Mouse (Mus musculus) MEL (cell line): ENCODE results near the gene Rad54l2. TPM values are rescaled to one million over a fixed set of nuclear protein-coding genes. Genes with fewer than 3 reads are reported as not detected.

Experiments
- DNase-seq: peaks from one replicate; pipeline ENCODE4 v3.0.0; 2011; ENCODE audit warnings: low read depth, low spot score
- H3K27ac ChIP-seq: 2 replicates; pipeline ENCODE4 v1.5.1; 2012; ENCODE audit warnings: low read depth, mild to moderate bottlenecking, control low read depth, low read length, moderate library complexity; ENCODE audit not compliant: control insufficient read depth
- H3K27me3 ChIP-seq, 2 experiments: fragments of 150-350 bp in 1 of 2; sonication (generic) in 1 of 2; 2 replicates each; pipeline ENCODE4 v1.6.1; 2012; ENCODE audit warnings: low read length in 2 of 2, mild to moderate bottlenecking in 2 of 2, improper control_type of control experiment in 1 of 2, moderate library complexity in 1 of 2; ENCODE audit not compliant: insufficient read depth in 2 of 2, control insufficient read depth in 1 of 2
- H3K36me3 ChIP-seq, 2 experiments: 2 replicates each; pipeline ENCODE4 v1.6.1; 2012 to 2014; ENCODE audit warnings: low read length in 2 of 2, improper control_type of control experiment in 1 of 2, inconsistent platforms in 1 of 2, mild to moderate bottlenecking in 1 of 2; ENCODE audit not compliant: insufficient read depth in 2 of 2, control insufficient read depth in 1 of 2
- H3K4me1 ChIP-seq, 2 experiments: fragments of 150-350 bp in 1 of 2; sonication (generic) in 1 of 2; 2 replicates each; pipeline ENCODE4 v1.6.1; 2012; ENCODE audit warnings: low read length in 2 of 2, improper control_type of control experiment in 1 of 2, mild to moderate bottlenecking in 1 of 2; ENCODE audit not compliant: insufficient read depth in 2 of 2, control insufficient read depth in 1 of 2
- H3K4me3 ChIP-seq, 2 experiments: fragments of 150-350 bp in 1 of 2; sonication (generic) in 1 of 2; 2 replicates each; pipeline ENCODE4 v1.5.1; 2012; ENCODE audit warnings: low read depth in 2 of 2, low read length in 2 of 2, mild to moderate bottlenecking in 2 of 2, moderate library complexity in 2 of 2, control low read depth in 1 of 2, improper control_type of control experiment in 1 of 2; ENCODE audit not compliant: control insufficient read depth in 1 of 2, insufficient read depth in 1 of 2
- H3K79me2 ChIP-seq: 2 replicates; pipeline ENCODE4 v1.6.1; 2012; ENCODE audit warnings: mild to moderate bottlenecking, low read length, moderate library complexity; ENCODE audit not compliant: control insufficient read depth, poor library complexity, insufficient read depth
- H3K9ac ChIP-seq: 2 replicates; pipeline ENCODE4 v1.6.1; 2012; ENCODE audit warnings: low read depth, mild to moderate bottlenecking, control low read depth, low read length, moderate library complexity; ENCODE audit not compliant: control insufficient read depth, poor library complexity, severe bottlenecking
- H3K9me3 ChIP-seq: fragments of 150-350 bp; sonication (generic); replicated peaks from 2 replicates; pipeline ENCODE4 v1.6.1; 2012; ENCODE audit warnings: mild to moderate bottlenecking, low read length, improper control_type of control experiment, moderate library complexity; ENCODE audit not compliant: insufficient read depth
- BHLHE40 ChIP-seq: IDR thresholded peaks from 2 replicates; pipeline ENCODE4 v1.6.1; 2012; ENCODE audit warnings: low read depth, mild to moderate bottlenecking, inconsistent platforms, low read length, improper control_type of control experiment, borderline replicate concordance
- CHD2 ChIP-seq: IDR thresholded peaks from 2 replicates; pipeline ENCODE4 v1.6.1; 2011; ENCODE audit warnings: low read length, improper control_type of control experiment
- E2F4 ChIP-seq: IDR thresholded peaks from 2 replicates; pipeline ENCODE4 v1.6.1; 2011; ENCODE audit warnings: low read depth, low read length, improper control_type of control experiment, borderline replicate concordance
- EP300 ChIP-seq, 2 experiments: IDR thresholded peaks; 2 replicates each; pipeline ENCODE4 v1.6.1; 2011; ENCODE audit warnings: improper control_type of control experiment in 2 of 2, low read length in 2 of 2, low read depth in 1 of 2, mild to moderate bottlenecking in 1 of 2
- ETS1 ChIP-seq: IDR thresholded peaks from 2 replicates; pipeline ENCODE4 v1.6.1; 2012; ENCODE audit warnings: low read depth, mild to moderate bottlenecking, inconsistent platforms, low read length, improper control_type of control experiment, moderate library complexity
- GABPA ChIP-seq: IDR thresholded peaks from 2 replicates; pipeline ENCODE4 v1.6.1; 2012; ENCODE audit warnings: low read depth, mild to moderate bottlenecking, inconsistent platforms, low read length, improper control_type of control experiment, moderate library complexity
- KAT2A ChIP-seq: conservative IDR thresholded peaks from 2 replicates; pipeline ENCODE4 v1.6.1; 2012; ENCODE audit warnings: low read depth, low read length, improper control_type of control experiment, inconsistent platforms
- MAFK ChIP-seq: IDR thresholded peaks from 2 replicates; pipeline ENCODE4 v1.6.1; 2011; ENCODE audit warnings: low read depth, mild to moderate bottlenecking, low read length, improper control_type of control experiment, borderline replicate concordance
- MAZ ChIP-seq: IDR thresholded peaks from 2 replicates; pipeline ENCODE4 v1.6.1; 2012; ENCODE audit warnings: low read depth, mild to moderate bottlenecking, inconsistent platforms, low read length, improper control_type of control experiment
- MEF2A ChIP-seq: IDR thresholded peaks from 2 replicates; pipeline ENCODE4 v1.6.1; 2014; ENCODE audit warnings: low read depth, mild to moderate bottlenecking, inconsistent platforms, low read length, improper control_type of control experiment; ENCODE audit not compliant: poor library complexity, insufficient replicate concordance, severe bottlenecking; ENCODE audit errors: extremely low read depth
- MYB ChIP-seq: IDR thresholded peaks from 2 replicates; pipeline ENCODE4 v1.6.1; 2011; ENCODE audit warnings: mild to moderate bottlenecking, low read depth, low read length, improper control_type of control experiment
- MYC ChIP-seq: IDR thresholded peaks from 2 replicates; pipeline ENCODE4 v1.6.1; 2011; ENCODE audit warnings: low read depth, mild to moderate bottlenecking, low read length, improper control_type of control experiment, moderate library complexity
- POLR2A ChIP-seq, 2 experiments: IDR thresholded peaks; 2 replicates each; pipeline ENCODE4 v1.6.1; 2011 to 2012; ENCODE audit warnings: low read length in 2 of 2, mild to moderate bottlenecking in 2 of 2, control low read depth in 1 of 2, improper control_type of control experiment in 1 of 2, low read depth in 1 of 2, moderate library complexity in 1 of 2; ENCODE audit not compliant: control insufficient read depth in 1 of 2, insufficient read depth in 1 of 2, poor library complexity in 1 of 2
- POLR2AphosphoS5 ChIP-seq: IDR thresholded peaks from 2 replicates; pipeline ENCODE4 v1.6.1; 2012; ENCODE audit warnings: low read depth, borderline replicate concordance, mild to moderate bottlenecking, inconsistent platforms, low read length, moderate library complexity, mixed read lengths
- RAD21 ChIP-seq: IDR thresholded peaks from 2 replicates; pipeline ENCODE4 v1.6.1; 2011; ENCODE audit warnings: mild to moderate bottlenecking, low read depth, low read length, improper control_type of control experiment
- USF1 ChIP-seq: IDR thresholded peaks from 2 replicates; pipeline ENCODE4 v1.6.1; 2014; ENCODE audit warnings: low read depth, mild to moderate bottlenecking, inconsistent platforms, low read length, improper control_type of control experiment, moderate library complexity
- polyA plus RNA-seq, 2 experiments: library from polyadenylated mRNA; stranded (reverse) in 1 of 2; unstranded in 1 of 2; fragments of >175 nt in 1 of 2; fragments of >200 nt in 1 of 2; gene quantifications; 2 replicates each; pipeline versions ENCODE4 v1.2.1 to v1.2.4; 2012; ENCODE audit warnings: low replicate concordance in 2 of 2, low read depth in 1 of 2; ENCODE audit not compliant: insufficient read length in 2 of 2, insufficient read depth in 1 of 2, missing spikeins in 1 of 2
- total RNA-seq: library from RNA; depleted of rRNA; stranded (reverse); fragments of 300-350 nt; gene quantifications from 2 replicates; pipeline ENCODE4 v1.2.3, GENCODE M21; 2012

Rad54l2 gene
- total and polyA plus RNA-seq, 3 experiments, result 11.9 to 27.2 (median 15.5) TPM

DNA sequence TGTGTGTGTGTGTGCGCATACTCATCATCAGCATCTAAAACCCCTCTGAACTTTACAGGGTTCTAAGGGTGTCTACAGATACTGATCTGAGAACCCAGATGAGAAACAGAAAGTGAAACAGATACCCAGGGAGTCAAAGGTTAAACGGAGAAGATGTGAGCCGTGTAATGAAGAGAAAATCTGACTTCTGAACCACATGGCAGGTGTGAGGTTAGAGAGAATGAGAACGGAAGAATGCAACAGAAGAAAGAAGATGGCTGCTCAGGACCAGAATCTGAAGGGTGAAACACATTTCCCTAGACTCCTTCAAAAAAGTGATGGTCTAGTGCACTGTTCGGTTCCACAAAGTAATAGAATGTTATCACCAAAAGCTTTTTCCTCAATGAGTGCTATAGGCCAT, 36.9 kb downstream of the Rad54l2 start:
- Histone ChIP-seq H3K4me1 (peaks cover 2% of the 10 kb centered on the region in 2 experiments; a peak in 3 of 4 replicates), H3K4me3 (no peak overlapping the region), H3K36me3 (peaks cover 4 to 7% of the 10 kb centered on the region in 2 experiments), H3K79me2 (peaks cover 2% of the 10 kb centered on the region; the same call in 1 of the 2 replicates), H3K9me3 (no peaks in the 10 kb centered on the region), H3K27me3 (no peaks in the 10 kb centered on the region), H3K27ac (no peak overlapping the region), H3K9ac (no peak overlapping the region)
- DNase-seq, result no peak
- TF ChIP-seq MEF2A, result no peak
- TF ChIP-seq MAZ, result no peak
- TF ChIP-seq KAT2A, result no peak
- TF ChIP-seq EP300 (IDR thresholded peaks at IDR 0.05; ENCODE audit: low read depth in 1 of 2, low read length in 2 of 2), result no peak
- no peak for TF ChIP-seq USF1

DNA sequence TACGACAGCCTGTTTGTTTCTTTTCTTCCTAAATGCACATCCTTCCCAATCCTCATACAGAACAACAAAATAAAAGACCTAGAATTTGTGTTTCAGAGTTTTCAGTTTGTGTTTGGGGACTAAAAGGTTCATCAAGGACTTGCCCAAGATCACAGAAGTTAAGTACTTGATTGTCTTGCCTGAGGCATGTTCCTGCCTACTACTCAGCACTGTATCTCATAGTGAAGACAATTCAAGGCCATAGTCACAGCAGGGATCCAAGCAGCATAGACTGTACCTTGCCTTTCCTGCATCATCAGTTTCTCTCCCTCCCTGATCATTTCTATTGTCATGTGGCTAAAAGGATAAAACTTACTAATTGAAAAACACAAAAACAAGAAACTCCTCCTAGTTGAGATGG, 49.0 kb downstream of the Rad54l2 start:
- Histone ChIP-seq H3K9ac (no peak overlapping the region), H3K79me2 (no peaks in the 10 kb centered on the region; the same call in 1 of the 2 replicates), H3K27ac (no peak overlapping the region), H3K4me1 (no peaks in the 10 kb centered on the region), H3K9me3 (no peaks in the 10 kb centered on the region), H3K36me3 (peaks cover 0 to 2% of the 10 kb centered on the region in 2 experiments; a peak in 2 of 4 replicates), H3K27me3 (no peaks in the 10 kb centered on the region), H3K4me3 (no peak overlapping the region)
- no peak for TF ChIP-seq POLR2A (IDR thresholded peaks at IDR 0.05; ENCODE audit: control insufficient read depth in 1 of 2, insufficient read depth in 1 of 2, low read depth in 1 of 2, low read length in 2 of 2, poor library complexity in 1 of 2)
- no peak for TF ChIP-seq GABPA
- TF ChIP-seq POLR2AphosphoS5, result no peak
- TF ChIP-seq CHD2, result no peak
- DNase-seq, result no peak

DNA sequence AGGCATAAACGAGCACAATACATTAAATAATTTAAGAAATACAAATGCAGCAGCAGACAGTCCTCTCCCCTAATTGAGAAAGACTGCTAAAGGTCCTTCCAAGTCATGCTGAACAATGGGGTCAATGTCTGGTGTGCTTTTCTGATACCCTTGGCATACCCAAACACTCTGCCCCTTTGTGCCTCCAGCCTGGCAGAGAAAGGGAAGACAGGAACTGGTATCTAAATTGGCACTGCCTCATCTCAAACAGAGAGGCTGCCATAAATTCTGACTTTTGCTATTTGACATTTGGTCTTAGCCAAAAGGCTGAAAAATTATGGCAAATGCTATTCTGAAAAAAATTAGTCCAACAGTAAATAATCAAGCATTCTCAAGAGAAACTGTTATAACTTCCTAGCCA, 49.9 kb downstream of the Rad54l2 start:
- Histone ChIP-seq H3K79me2 (no peaks in the 10 kb centered on the region; the same call in 1 of the 2 replicates), H3K4me1 (no peaks in the 10 kb centered on the region), H3K27ac (no peak overlapping the region), H3K9me3 (no peaks in the 10 kb centered on the region), H3K4me3 (no peak overlapping the region), H3K9ac (no peak overlapping the region), H3K27me3 (no peaks in the 10 kb centered on the region)
- DNase-seq, result no peak
- TF ChIP-seq USF1, result no peak
- TF ChIP-seq MAFK, result no peak
- TF ChIP-seq MYC, result no peak
- TF ChIP-seq RAD21, result no peak
- TF ChIP-seq E2F4, result no peak
- TF ChIP-seq MYB, result no peak
- TF ChIP-seq MAZ, result no peak
- TF ChIP-seq POLR2AphosphoS5, result no peak
- TF ChIP-seq ETS1, result no peak
- no peak for TF ChIP-seq BHLHE40
- TF ChIP-seq, all 39 proteins: peak for 0
- peaks cover 0 to 2% of the 10 kb centered on the region in 2 experiments; a peak in 2 of 4 replicates for H3K36me3 ChIP-seq
